Mouse (Mus musculus): ENCODE results near the gene Tmeff2.

GRCm38 (mm10) chr1:50990661-50991060 is 90.2 kb downstream of the Tmeff2 start:
- TF ChIP-seq TAL1 (IDR thresholded peaks at IDR 0.05; ENCODE audit: low read length) = no peak
- TF ChIP-seq GATA1 (IDR thresholded peaks at IDR 0.05; ENCODE audit: low read length) = no peak

Data from erythroblast, embryonic 14.5 days (primary cell).